Mouse (Mus musculus): ENCODE results near the gene Erich3.

DNA sequence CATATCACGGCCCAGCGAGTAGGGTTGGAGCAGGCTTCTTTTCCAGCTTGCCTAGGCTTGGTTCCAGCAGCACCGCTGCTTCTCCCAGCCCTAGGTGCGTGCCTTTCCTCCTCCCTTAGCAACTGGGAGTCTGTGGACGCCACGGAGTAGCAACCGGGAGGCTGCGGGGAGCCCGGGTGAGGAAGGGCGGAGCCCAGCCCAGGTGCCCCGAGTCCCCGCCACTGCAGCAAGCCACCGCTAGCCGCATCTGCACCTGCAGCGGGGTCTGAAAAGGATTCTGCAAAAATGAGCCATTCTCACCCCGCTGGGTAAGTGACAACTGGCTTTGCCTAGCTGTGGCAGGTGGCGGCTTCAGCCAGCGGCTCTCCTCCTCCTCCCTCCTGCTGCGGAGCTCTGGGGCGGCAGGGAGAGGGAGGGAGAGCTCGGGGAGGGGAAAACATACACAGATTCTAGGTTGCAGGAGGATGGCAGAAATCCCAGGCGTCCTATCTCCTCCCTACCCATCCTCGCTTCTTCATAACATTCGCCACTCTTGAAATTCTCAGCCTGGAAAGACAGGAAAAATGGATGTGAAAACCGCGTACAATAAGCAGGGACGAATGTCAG is 420 bp downstream of the Erich3 start:
- TF ChIP-seq CTCF (IDR thresholded peaks at IDR 0.05; ENCODE audit: borderline replicate concordance, insufficient read depth, low read depth, low read length) (no peak), POLR2A (IDR thresholded peaks at IDR 0.05; ENCODE audit: borderline replicate concordance, insufficient read depth, low read length) (peak; percentile 25; the same call in 1 of the 2 replicates)
